In genomic region chr14:122472161-122472560, GRCm38 (mm10) we compare ENCODE assay signal across 12 mouse cellular contexts. TPM values are rescaled to one million over a fixed set of nuclear protein-coding genes. Genes with fewer than 3 reads are reported as not detected.
DNase-seq lines count a peak whose midpoint lies in the region; ATAC-seq lines count a peak whose summit lies in the region.
"Had no signal": no experiment of that assay in that cellular context is flagged by ENCODE, and none has a peak within 500 bp of the region (broad histone marks: within the 10 kb centered on the region; RNA-seq: fewer than 3 reads in every experiment).

No protein-coding gene starts in this region.

- under 1% methylated on average over 13 of the region's 13 CpGs for WGBS in embryonic facial prominence, embryonic 11.5 days
- WGBS in hindbrain, embryonic 16.5 days: 2% methylated on average over 13 of the region's 13 CpGs

- H3K36me3 ChIP-seq in embryonic facial prominence, embryonic 11.5 days (replicated peaks; ENCODE audit: control insufficient read depth, insufficient read depth, low read depth, low read length): no peaks in the 10 kb centered on the region
- H3K36me3 ChIP-seq in hindbrain, embryonic 16.5 days (ENCODE audit: control insufficient read depth, insufficient read depth, low read length): no peaks in the 10 kb centered on the region
- H3K36me3 ChIP-seq: heart, embryonic 13.5 days had no signal

- no peak overlapping the region for H3K4me2 ChIP-seq in embryonic facial prominence, embryonic 11.5 days (ENCODE audit: low read depth, low read length)
- peak overlapping the region; percentile 56 for H3K4me2 ChIP-seq in hindbrain, embryonic 16.5 days (ENCODE audit: low read length)
- H3K4me2 ChIP-seq: heart, embryonic 13.5 days had no signal

- ATAC-seq in embryonic facial prominence, embryonic 11.5 days (replicated peaks; ENCODE audit: insufficient number of reproducible peaks, low FRiP score, low TSS enrichment, low read depth): no peak
- ATAC-seq in hindbrain, embryonic 16.5 days: no peak

- H3K9ac ChIP-seq in embryonic facial prominence, embryonic 11.5 days (replicated peaks; ENCODE audit: low read length): no peak overlapping the region
- H3K9ac ChIP-seq in hindbrain, embryonic 16.5 days (ENCODE audit: low read depth, low read length): peak overlapping the region; percentile 58
- H3K9ac ChIP-seq: heart, embryonic 13.5 days; liver, embryonic 14.5 days had no signal

- H3K9me3 ChIP-seq in embryonic facial prominence, embryonic 11.5 days (replicated peaks; ENCODE audit: control insufficient read depth, low read length): no peaks in the 10 kb centered on the region
- no peaks in the 10 kb centered on the region for H3K9me3 ChIP-seq in hindbrain, embryonic 16.5 days (ENCODE audit: control insufficient read depth, low read length)
- H3K9me3 ChIP-seq: heart, embryonic 13.5 days had no signal

- no peak overlapping the region for H3K27ac ChIP-seq in embryonic facial prominence, embryonic 11.5 days (replicated peaks; ENCODE audit: low read depth, low read length)
- peak overlapping the region; percentile 82 for H3K27ac ChIP-seq in hindbrain, embryonic 16.5 days (ENCODE audit: low read depth, low read length)
- H3K27ac ChIP-seq: heart, embryonic 13.5 days; liver, embryonic 14.5 days had no signal

- H3K4me1 ChIP-seq in embryonic facial prominence, embryonic 11.5 days (ENCODE audit: control insufficient read depth, insufficient read depth, low read length): peaks cover 6% of the 10 kb centered on the region
- H3K4me1 ChIP-seq in hindbrain, embryonic 16.5 days (ENCODE audit: control insufficient read depth, insufficient read depth, low read depth, low read length): peaks cover 5% of the 10 kb centered on the region; the same call in 1 of the 2 replicates

- peak; percentile 71 to 74 for DNase-seq in cerebellum, postnatal 14 days
- peak; percentile 37 for DNase-seq in embryonic facial prominence, embryonic 11.5 days (ENCODE audit: low spot score)
- peak; percentile 62 for DNase-seq in neural tube, embryonic 10.5 days (ENCODE audit: extremely low spot score, low spot score)
- no peak for DNase-seq in spleen, postnatal 36 days (ENCODE audit: low spot score in 2 of 2)
- no peak for DNase-seq in adrenal gland, postnatal 10 days
- DNase-seq in liver: no peak

- H3K27me3 ChIP-seq in embryonic facial prominence, embryonic 11.5 days (ENCODE audit: control insufficient read depth, insufficient read depth, low read length): peaks cover 60% of the 10 kb centered on the region
- H3K27me3 ChIP-seq in hindbrain, embryonic 16.5 days (replicated peaks; ENCODE audit: control insufficient read depth, insufficient read depth, low read length): peaks cover 16% of the 10 kb centered on the region

- H3K4me3 ChIP-seq in embryonic facial prominence, embryonic 11.5 days (ENCODE audit: low read depth, low read length): no peak overlapping the region
- peak overlapping the region; percentile 57 for H3K4me3 ChIP-seq in hindbrain, embryonic 16.5 days (ENCODE audit: low read length)
- H3K4me3 ChIP-seq: heart, embryonic 13.5 days; myocyte had no signal

RNA-seq across cellular contexts. Expression of gene Zic2, which starts 3.1 kb away (rescaled TPM):
- polyA plus RNA-seq in embryonic facial prominence, embryonic 11.5 days (2014; fragmentation: Nextera tagmentation; extraction: Ambion mirVana): 2.1 and 2.3 TPM in 2 replicates
- 7.3 and 7.8 TPM in 2 replicates for polyA plus RNA-seq in hindbrain, embryonic 16.5 days (2015; fragmentation: Nextera tagmentation; extraction: Ambion mirVana)
- under 1 TPM; 0.15 to 0.21 TPM for total RNA-seq in adrenal gland, postnatal 10 days (2021)
- total RNA-seq: MEL had no signal
- polyA plus RNA-seq: heart, embryonic 13.5 days; large intestine, adult 2 months had no signal

RNA-seq across cellular contexts. Expression of gene Zic5, which starts 6.7 kb away (rescaled TPM):
- polyA plus RNA-seq in embryonic facial prominence, embryonic 11.5 days (2014; fragmentation: Nextera tagmentation; extraction: Ambion mirVana): 4.1 and 5.0 TPM in 2 replicates
- polyA plus RNA-seq in hindbrain, embryonic 16.5 days (2015; fragmentation: Nextera tagmentation; extraction: Ambion mirVana): 14.9 and 15.2 TPM in 2 replicates
- not detected for total RNA-seq in adrenal gland, postnatal 10 days (2021)
- polyA plus RNA-seq: heart, embryonic 13.5 days; large intestine, adult 2 months; liver, embryonic 14.5 days had no signal

RNA-seq across cellular contexts. Expression of gene Gm10837, which starts 18.2 kb away (rescaled TPM):
- not detected in 2 replicates for polyA plus RNA-seq in embryonic facial prominence, embryonic 11.5 days (2014; fragmentation: Nextera tagmentation; extraction: Ambion mirVana)
- polyA plus RNA-seq in hindbrain, embryonic 16.5 days (2015; fragmentation: Nextera tagmentation; extraction: Ambion mirVana): 0.80 and 0.84 TPM in 2 replicates
- not detected for total RNA-seq in adrenal gland, postnatal 10 days (2021)
- total RNA-seq: MEL had no signal
- polyA plus RNA-seq: large intestine, adult 2 months; liver, embryonic 14.5 days; myocyte had no signal

RNA-seq across cellular contexts. Expression of gene Gm5089, which starts 21.2 kb away (rescaled TPM):
- not detected in 2 replicates for polyA plus RNA-seq in embryonic facial prominence, embryonic 11.5 days (2014; fragmentation: Nextera tagmentation; extraction: Ambion mirVana)
- polyA plus RNA-seq in hindbrain, embryonic 16.5 days (2015; fragmentation: Nextera tagmentation; extraction: Ambion mirVana): 1.8 and 2.1 TPM in 2 replicates
- total RNA-seq in adrenal gland, postnatal 10 days (2021): not detected
- total RNA-seq: MEL had no signal
- polyA plus RNA-seq: heart, embryonic 13.5 days; large intestine, adult 2 months; liver, embryonic 14.5 days; myocyte had no signal

Comparison
In these comparisons a context has a peak if more than half of its experiments do, and no peak if none do; other contexts are left out.
1. DNase-seq: peak in cerebellum, postnatal 14 days (2 of 2), embryonic facial prominence, embryonic 11.5 days (single experiment) and neural tube, embryonic 10.5 days (single experiment); none in spleen, postnatal 36 days (0 of 2), adrenal gland, postnatal 10 days (single experiment) and liver (single experiment).